Mouse (Mus musculus) stomach, postnatal 0 days (tissue): ENCODE data around the gene Cysltr1.

Source experiments
- CTCF ChIP-seq: IDR thresholded peaks from 2 replicates; pipeline ENCODE4 v1.5.1; 2016; ENCODE audit warnings: antibody characterized with exemption, low read depth, mild to moderate bottlenecking, moderate library complexity
- EP300 ChIP-seq: optimal IDR thresholded peaks from 2 replicates; pipeline ENCODE3; 2016; ENCODE audit warnings: antibody characterized with exemption

- TF ChIP-seq CTCF (peak; percentile 46), EP300 (no peak)
Observed at GRCm38 (mm10) chrX:106536359-106536758, 67.1 kb downstream of the Cysltr1 start.
